Mouse (Mus musculus) cerebellum, postnatal 36 days (tissue): ENCODE measurements at regions not wholly inside any gene's neighbourhood (a gene's known extent, or its start where the extent isn't known, plus 50 kb on each side); places are given as distances from the start of the nearest gene placed in this dataset.

ENCODE experiments used
- DNase-seq, 2 experiments: peaks; one replicate each; pipeline ENCODE4 v3.0.0; 2021 to 2022; ENCODE audit warnings: mixed read lengths in 2 of 2

GRCm38 (mm10) chr11:31282136-31282535 lies 87.7 kb downstream of the Stc2 start:
- DNase-seq: no peak

DNA sequence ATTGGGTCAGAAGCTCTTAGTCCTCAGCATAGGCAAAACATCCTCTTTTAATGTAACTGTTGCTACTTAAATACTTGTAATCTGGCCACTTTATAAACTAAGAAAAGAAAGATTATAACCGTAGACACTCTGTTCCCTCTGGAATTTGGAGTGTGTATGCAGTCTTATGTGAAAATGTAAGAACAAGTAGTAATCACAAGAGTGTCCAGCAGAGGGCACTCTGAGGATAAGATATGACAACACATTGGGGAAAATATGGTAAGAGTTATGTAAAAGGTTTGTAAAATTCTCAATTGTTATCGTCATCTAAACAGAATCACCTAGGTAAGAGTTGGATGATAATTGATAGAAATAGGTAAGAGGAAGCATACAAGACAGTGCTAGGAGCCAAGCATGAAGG lies 66.2 kb upstream of the Gm17332 start:
- peak; percentile 43 to 82 for DNase-seq
